Mouse (Mus musculus): Measurements from ENCODE around the gene Ube2ql1. TPM values are rescaled to one million over a fixed set of nuclear protein-coding genes. Genes with fewer than 3 reads are reported as not detected.

The Ube2ql1 gene
- polyA plus RNA-seq, 1 experiment, result not detected

DNA sequence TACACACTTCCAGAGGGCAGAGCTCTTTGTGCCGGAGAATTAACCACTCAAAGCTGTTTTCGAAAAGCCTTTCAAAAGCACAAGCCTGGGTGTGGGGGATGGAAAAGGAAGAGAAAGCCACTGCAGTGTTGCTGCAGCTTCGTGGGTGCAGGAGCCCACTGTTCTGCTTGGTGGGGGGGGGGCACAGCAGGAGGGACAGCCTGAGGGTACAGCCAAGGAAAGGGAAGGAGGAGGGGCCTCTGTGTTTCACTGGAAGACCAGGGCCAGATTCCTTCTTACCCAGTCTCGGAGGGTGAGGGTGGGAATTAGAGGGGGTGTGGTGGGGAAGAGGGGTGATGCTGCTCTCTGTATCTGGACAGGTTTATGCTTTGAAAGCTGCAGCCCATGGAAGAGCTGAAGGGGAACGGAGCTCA, 54.3 kb downstream of the Ube2ql1 start:
- TF ChIP-seq GATA1 (IDR thresholded peaks at IDR 0.05; ENCODE audit: borderline replicate concordance, low read length) (no peak), FLI1 (IDR thresholded peaks at IDR 0.05; ENCODE audit: low read length) (no peak)
- Histone ChIP-seq H3K36me3 (replicated peaks; ENCODE audit: low read length) (no peaks in the 10 kb centered on the region), H3K4me3 (replicated peaks) (peak overlapping the region; percentile 50), H3K9me3 (no peaks in the 10 kb centered on the region), H3K4me1 (no peaks in the 10 kb centered on the region), H3K27me3 (replicated peaks) (peaks cover 4% of the 10 kb centered on the region)

DNA sequence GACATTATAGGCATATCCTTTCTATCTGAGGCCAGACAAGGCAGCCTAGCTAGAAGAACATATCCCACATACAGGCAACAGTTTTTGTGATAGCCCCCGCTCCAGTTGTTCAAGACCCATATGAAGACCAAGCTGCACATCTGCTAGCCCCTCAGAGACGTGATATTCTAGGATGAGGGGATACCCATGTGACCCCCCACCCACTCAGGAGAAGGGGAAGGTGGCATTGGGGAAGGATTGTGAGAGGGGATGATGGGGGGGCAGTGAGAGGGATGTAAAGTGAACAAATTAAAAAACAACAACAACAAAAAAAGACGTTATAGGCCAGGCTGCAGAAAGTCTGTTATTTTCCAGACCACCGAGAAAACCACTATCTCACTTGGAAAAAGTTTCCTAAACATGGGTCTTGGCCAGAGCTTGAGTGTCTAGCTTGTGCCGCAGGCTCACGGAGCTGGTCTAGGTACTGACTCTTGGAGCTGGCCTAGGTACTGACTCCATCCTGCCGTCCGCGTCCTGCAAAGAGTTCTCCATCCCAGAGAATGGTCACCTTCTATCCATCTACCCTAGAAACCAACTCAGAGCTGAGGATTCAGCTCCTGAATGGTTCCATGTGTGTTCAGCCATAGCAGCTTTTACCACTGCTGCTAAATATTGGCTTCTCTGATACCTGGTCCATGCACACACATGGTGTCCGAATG, 65.6 kb downstream of the Ube2ql1 start:
- no peaks in the 10 kb centered on the region for H3K27me3 ChIP-seq (replicated peaks)
- no peaks in the 10 kb centered on the region for H3K36me3 ChIP-seq (replicated peaks; ENCODE audit: low read length)
- H3K4me3 ChIP-seq (replicated peaks), result no peak overlapping the region
- TF ChIP-seq FLI1 (IDR thresholded peaks at IDR 0.05; ENCODE audit: low read length) (no peak), GATA1 (IDR thresholded peaks at IDR 0.05; ENCODE audit: borderline replicate concordance, low read length) (no peak)
- H3K4me1 ChIP-seq, result no peaks in the 10 kb centered on the region
- peaks cover 28% of the 10 kb centered on the region for H3K9me3 ChIP-seq

- H3K4me1 ChIP-seq, result no peaks in the 10 kb centered on the region
Measured at GRCm38 (mm10) chr13:69673197-69673920, 66.3 kb downstream of the Ube2ql1 start.

DNA sequence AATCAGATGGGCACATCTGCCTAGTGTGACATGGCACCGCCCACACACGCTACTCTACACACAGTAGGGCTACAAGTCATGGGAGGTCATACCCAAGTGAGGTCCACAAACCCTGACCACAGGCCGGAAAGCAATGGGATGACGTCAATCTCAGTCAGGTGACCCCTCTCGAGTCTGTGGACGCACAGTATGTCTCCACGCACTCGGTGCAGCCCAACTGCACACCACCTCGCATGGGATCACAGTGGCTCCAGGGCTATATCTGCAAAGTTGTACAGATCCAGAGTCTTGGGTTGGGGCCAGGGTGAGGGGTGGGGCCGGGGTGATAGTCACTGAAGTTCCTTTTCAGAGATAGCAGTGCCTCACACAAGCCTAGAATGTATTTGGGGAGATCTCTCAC, 67.1 kb downstream of the Ube2ql1 start:
- Histone ChIP-seq H3K9me3 (peaks cover 28% of the 10 kb centered on the region), H3K36me3 (replicated peaks; ENCODE audit: low read length) (no peaks in the 10 kb centered on the region), H3K4me3 (replicated peaks) (no peak overlapping the region), H3K27me3 (replicated peaks) (no peaks in the 10 kb centered on the region), H3K4me1 (no peaks in the 10 kb centered on the region)
- TF ChIP-seq FLI1 (IDR thresholded peaks at IDR 0.05; ENCODE audit: low read length), result no peak
- TF ChIP-seq GATA1 (IDR thresholded peaks at IDR 0.05; ENCODE audit: borderline replicate concordance, low read length), result no peak

More at GRCm38 (mm10) chr13:69673197-69673920, 66.3 kb downstream of the Ube2ql1 start:
- Histone ChIP-seq H3K4me3 (replicated peaks) (no peak overlapping the region), H3K27me3 (replicated peaks) (no peaks in the 10 kb centered on the region), H3K36me3 (replicated peaks; ENCODE audit: low read length) (no peaks in the 10 kb centered on the region), H3K9me3 (peaks cover 28% of the 10 kb centered on the region)
- TF ChIP-seq GATA1 (IDR thresholded peaks at IDR 0.05; ENCODE audit: borderline replicate concordance, low read length), result no peak
- no peak for TF ChIP-seq FLI1 (IDR thresholded peaks at IDR 0.05; ENCODE audit: low read length)

DNA sequence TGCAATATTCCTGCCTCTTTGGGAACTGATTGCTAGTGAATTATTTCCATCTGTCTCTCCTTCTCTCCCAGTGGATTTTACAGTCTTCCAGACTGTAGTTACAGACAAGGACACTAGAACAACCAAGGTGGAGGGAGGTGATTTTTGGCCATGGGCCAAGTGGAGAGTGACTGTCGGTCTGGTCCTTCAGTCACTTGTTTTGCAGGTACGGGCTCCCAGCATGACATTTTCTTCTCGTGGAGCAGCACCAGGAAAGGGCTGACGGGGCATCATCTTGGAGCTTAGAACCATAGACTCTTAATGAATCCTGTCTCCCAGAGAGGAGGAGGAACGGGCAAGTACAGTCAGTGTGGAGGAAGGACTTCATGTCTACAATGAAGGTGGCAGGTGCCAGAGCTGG, 67.6 kb downstream of the Ube2ql1 start:
- Histone ChIP-seq H3K9me3 (peaks cover 28% of the 10 kb centered on the region), H3K27me3 (replicated peaks) (no peaks in the 10 kb centered on the region), H3K4me3 (replicated peaks) (no peak overlapping the region), H3K4me1 (no peaks in the 10 kb centered on the region), H3K36me3 (replicated peaks; ENCODE audit: low read length) (no peaks in the 10 kb centered on the region)
- TF ChIP-seq FLI1 (IDR thresholded peaks at IDR 0.05; ENCODE audit: low read length) (no peak), GATA1 (IDR thresholded peaks at IDR 0.05; ENCODE audit: borderline replicate concordance, low read length) (no peak)

DNA sequence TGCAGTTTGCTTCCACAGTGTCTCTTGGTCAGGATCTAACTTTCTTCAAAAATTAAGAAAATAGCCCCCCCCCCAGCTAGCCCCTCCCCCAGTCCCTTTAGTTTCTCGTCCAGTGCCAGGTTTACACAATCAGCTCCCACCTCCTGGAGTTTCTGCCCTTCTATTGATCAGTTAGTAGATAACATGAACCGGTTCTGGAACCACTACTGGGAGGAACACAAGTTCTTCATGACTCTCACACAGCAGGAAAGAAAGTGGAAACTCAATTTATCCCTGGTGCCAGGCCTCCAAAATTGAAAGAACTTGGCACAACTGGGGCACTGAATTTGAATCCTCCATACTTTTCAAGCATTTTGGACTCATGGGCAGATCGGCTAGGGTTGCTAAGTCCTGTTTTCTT, 85.2 kb downstream of the Ube2ql1 start:
- TF ChIP-seq GATA1 (IDR thresholded peaks at IDR 0.05; ENCODE audit: borderline replicate concordance, low read length), result no peak
- H3K9me3 ChIP-seq, result no peaks in the 10 kb centered on the region
- H3K4me1 ChIP-seq, result no peaks in the 10 kb centered on the region
- peaks cover 3% of the 10 kb centered on the region for H3K27me3 ChIP-seq (replicated peaks)
- H3K36me3 ChIP-seq (replicated peaks; ENCODE audit: low read length), result no peaks in the 10 kb centered on the region
- no peak overlapping the region for H3K4me3 ChIP-seq (replicated peaks)

Other genes starting within 250 kb of the Ube2ql1 start
- gene Nsun2, start 206.1 kb downstream of the Ube2ql1 start, polyA plus RNA-seq (2012; ENCODE audit: insufficient read depth, low replicate concordance), result 3.8 and 18.8 TPM in 2 replicates
- 4.0 and 5.0 TPM in 2 replicates for gene Tent4a, start 205.3 kb downstream of the Ube2ql1 start, polyA plus RNA-seq (2012; ENCODE audit: insufficient read depth, low replicate concordance)
- gene Srd5a1, start 128.4 kb downstream of the Ube2ql1 start, polyA plus RNA-seq (2012; ENCODE audit: insufficient read depth, low replicate concordance), result 1.9 and 3.2 TPM in 2 replicates
- 1.5 and 10.2 TPM in 2 replicates for gene Med10, start 62.5 kb upstream of the Ube2ql1 start, polyA plus RNA-seq (2012; ENCODE audit: insufficient read depth, low replicate concordance)